Mouse (Mus musculus) right cerebral cortex, postnatal 14 days (tissue): Measurements from ENCODE around the gene Fam205c.
"Not testable (repeated sequence)": the region's sequence is repeated elsewhere in the genome, so short reads cannot be mapped to it uniquely, and the experiment has no call there.

Experiments
- DNase-seq: peaks from one replicate; pipeline ENCODE4 v3.0.0; 2022

Fam205c gene

DNA sequence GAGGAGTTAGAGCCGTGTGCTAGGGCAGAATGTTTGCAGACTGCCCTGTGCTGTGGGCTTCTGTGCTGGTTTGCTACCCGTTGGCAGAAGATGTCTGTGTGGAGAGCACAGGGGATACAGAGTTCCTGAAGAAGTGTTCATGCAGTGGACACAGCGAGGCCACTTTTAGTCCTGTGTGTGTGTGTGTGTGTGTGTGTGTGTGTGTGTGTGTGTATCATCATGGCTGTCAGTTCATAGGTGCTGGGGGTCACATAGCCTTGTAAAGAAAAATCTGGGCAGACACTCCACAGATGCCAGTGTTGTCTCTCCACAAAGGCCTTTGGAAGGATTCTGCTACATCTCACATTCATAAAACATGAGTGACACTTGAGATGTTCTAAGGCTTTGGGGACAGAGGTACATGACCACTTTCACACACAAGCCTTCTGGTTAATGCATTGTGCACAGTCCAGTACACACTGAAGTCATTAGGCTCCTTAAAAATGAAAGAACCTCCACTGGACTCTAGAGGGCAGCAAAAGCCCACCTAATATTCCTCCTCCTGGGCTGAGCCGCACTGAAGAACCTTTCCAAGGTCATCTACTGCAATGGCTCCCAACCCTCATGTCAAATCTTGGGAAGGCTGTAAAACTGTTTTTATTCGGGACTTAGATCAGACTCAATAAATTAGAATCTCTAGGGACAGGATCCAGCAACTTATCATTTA is 2.7 kb upstream of the Fam205c start:
- DNase-seq: peak; percentile 29

DNA sequence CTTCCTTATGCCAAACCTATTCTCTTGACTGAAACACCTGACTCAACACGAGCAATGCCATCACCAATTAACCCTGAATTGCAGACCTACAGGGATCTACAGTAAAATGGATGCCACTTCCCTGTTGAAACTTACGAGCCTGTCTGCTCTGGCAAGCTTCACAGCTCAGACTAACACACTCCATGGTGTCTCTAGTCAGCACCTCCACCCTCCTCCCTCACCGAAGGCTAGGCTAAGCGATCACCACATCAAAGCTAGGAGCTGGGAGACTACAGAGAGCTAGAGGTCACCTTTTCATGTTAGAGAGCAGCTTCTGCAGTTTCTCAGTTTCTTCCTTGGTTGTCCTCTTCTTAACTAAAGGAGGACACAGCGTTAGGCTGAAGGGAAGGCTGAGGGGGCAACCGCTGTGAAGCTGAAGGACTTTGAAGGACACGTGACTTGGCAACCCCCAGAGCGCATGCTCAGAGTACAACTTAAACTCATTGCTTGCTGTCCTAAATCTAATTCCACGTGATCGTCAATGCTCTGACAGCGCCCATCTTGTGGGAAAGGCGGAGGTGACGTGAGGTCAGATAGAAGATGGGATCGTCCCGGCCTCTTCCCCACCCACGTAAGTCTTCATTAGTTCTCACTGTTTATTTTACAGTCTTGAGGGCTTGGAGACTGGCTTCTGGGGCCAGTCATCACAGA is 1.1 kb downstream of the Fam205c start:
- no peak for DNase-seq

DNA sequence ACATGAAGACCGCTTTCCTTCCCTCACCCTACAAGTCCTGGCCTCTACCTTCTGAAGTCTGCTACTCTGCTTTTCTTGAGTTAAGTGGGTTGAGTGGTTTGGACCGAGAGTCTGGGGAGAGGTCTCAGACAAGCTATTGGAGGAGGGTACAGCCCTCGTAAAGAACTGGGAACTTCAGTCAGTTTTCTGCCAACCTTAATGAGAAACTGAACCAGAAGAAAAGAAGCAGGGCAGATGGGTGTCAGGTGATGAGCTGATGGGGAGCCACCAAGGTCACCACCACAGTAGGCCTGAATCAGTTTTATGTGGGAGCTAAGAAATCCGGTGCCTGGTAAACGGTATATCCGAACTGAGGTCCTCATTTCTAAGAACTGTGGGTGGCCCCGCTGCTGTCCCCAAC is 1.9 kb downstream of the Fam205c start:
- no peak for DNase-seq

DNA sequence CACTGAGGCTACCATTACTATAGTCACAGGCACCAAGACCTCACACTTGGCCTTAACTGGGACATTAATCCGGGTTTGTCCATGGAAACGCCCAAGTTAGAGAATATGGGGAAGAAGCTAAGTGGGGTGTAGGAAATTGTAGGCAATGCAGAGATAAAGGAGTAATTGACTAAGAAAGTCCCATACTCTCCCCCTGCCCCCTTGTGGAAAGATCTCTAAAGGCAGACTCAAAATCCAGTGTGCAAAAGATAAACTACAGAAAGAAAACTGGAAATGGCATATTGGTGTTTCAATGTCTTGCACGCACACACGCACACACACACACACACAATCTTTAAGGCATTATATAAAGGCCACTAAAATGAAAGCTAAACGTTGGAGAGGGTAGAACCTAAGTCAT is 3.3 kb downstream of the Fam205c start:
- no peak for DNase-seq

DNA sequence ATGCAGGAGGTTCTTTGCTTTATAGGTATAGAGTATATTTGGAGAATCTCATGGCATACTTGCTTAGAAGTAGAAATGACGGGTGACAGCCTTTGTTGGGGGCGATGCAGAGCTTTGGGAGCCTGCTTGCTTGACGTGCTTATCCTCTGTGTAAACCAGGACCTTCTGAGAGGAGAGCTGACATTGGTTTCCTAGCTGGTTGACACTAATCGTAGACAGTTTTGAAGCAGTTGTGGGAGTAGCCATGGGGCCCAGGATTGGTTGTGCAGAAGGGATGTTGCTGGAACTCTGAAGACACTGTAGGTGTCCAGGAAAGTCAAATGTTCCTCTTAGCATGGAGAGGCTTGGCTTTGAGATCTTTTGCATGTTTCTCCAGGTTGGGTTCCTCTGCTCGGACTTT is 5.8 kb downstream of the Fam205c start:
- DNase-seq: no peak

DNA sequence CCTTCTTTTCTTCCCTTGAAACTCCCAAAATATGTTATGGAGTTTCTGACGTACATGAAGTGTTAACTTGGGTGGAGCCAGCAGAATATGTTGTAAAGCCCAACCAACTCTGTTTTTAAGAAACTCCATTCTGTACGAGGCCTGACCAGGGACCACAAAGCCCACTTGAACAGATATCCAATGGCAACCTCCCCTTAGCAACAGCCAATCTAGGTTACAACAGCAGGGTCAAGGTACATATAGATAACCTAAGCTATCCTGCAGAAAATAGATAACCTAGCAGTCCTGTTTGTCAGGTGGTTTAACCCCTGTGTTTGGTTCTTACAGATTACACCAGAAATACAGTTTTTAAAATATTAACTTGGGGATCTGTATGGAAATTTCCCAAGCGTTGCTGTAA is 6.6 kb downstream of the Fam205c start:
- DNase-seq: no peak

DNA sequence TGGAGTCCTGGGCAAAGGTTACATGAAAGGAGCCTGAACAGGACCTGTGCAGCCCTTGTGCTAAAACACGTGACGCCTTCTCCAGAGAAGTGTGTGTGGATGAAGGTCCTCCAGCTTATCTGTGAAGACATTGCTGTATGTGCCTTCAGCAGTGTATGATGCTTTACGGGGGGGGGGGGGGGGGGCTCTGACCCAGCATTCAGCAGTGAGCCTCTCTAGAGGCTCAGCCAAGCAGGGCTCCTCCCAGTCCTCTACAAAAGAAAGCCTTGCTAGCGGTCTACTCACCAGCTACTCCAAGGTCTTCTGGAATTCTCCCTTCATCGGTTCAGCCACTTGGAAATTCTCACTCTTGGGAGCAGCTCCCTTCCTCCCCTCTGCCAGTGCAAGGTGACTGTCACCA is 10.5 kb downstream of the Fam205c start:
- not testable (repeated sequence) for DNase-seq

DNA sequence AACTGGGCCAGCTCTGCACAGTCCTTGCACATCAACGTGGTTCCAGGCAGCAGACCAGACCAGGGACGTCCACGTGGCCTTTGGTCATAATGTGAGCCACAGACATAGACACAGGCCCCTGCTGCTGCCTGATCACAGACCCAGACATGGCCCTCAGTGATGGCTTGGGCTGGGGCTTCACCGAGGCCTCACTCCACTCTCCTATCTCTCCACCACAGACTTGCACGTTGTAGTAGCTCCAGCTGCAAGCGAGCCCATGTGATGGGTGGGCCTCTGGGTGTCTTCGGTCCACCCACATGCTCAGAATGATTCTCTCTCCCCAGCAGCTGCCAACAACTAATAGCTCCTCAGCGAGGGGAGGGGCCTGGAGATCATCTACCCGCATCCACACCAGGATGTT is 13.6 kb downstream of the Fam205c start:
- DNase-seq: not testable (repeated sequence)

DNA sequence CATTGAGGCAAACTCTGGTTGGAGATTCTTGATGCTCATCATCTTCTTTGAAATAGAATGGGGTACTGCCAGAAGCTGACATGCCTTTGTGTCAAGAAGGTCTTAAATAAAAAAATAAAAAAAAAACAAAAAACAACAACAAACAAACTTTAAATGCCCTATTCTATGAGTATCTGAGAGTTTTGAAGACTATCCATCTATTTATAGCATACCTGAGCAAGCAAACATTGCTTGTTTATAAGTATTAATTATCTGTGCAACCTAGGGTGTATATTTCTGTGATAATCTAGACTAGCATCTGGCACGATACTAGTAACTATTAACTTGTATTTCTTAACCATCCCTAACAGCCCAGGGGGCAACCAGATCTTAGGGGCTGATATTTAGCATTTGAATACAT is 17.4 kb downstream of the Fam205c start, which contains the start of gene Gm12394:
Gm12394 (minus strand) TSS at position 101 of the 400 bp plus-strand sequence.
- not testable (repeated sequence) for DNase-seq

DNA sequence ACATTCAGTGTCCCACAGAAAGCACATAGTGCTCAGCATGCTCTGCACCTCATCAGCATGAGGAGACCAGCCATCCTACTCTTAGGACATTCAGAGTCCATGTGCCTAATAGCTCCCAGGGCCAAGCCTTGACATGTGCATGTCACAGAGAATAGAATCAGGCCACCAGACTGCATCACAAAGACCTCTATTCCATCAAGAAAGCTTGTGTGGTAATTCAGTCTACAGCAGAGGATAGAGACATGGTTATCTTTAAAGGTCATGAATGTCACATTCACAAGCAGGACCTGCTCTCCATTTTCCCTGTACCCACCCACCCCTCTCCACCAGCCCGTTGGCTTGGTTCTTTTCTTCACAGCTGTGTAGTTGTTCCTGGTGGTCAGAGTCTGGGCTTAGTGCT is 20.2 kb downstream of the Fam205c start, which contains the start of gene Fam205a1:
Fam205a1 (minus strand) TSS at position 101 of the 400 bp plus-strand sequence.
- DNase-seq: not testable (repeated sequence)
